In the genomic region with DNA sequence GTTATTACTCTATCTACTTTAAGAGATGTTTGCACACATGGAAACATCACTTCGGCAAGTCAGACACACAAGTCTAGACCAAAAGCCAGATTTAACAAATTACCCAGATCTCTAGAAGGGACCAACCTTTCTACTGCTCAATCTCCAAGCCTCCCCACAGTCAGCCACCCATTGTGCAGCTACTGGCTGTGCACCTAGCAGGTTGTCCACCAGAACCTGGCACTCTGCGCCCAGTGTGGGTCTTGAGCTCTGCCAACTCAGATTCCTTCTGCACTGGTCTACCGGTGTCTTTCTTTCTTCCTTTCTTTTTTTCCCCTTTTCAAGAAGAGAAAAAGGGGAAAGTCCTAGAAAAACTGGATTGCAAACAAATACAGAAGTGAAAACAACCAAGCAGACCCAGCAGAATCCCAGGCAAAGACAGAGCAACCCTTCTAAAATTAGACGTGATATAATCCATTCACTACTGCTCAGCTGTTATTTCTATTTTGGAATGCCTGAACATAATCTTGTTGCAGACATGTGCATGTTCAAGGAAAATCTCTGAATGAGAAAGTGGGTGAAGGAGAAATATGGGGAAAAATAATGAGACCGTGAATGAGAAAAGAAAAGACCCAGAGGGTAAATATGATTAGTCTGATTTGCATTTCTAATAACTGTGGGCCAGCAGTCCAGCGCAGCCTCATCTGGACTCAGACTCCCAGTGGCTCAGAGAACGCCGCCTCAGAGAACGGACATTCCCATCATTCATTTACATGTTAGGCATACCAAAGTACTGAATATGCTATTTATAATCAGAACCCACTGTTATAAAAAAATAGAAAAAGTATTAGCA, we compare ENCODE assay signal across 17 mouse cellular contexts. TPM values are rescaled to one million over a fixed set of nuclear protein-coding genes. Genes with fewer than 3 reads are reported as not detected.
DNase-seq lines count a peak whose midpoint lies in the region; ATAC-seq and TF ChIP-seq lines count a peak whose summit lies in the region.
"Had no signal": no experiment of that assay in that cellular context is flagged by ENCODE, and none has a peak within 500 bp of the region (broad histone marks: within the 10 kb centered on the region; RNA-seq: fewer than 3 reads in every experiment).

No protein-coding gene starts in this region.

- no peaks in the 10 kb centered on the region for H3K27me3 ChIP-seq in heart, embryonic 12.5 days (replicated peaks)
- no peaks in the 10 kb centered on the region for H3K27me3 ChIP-seq in myocyte (ENCODE audit: control insufficient read depth, insufficient read depth, insufficient read length)
- H3K27me3 ChIP-seq in liver, embryonic 12.5 days (replicated peaks) = no peaks in the 10 kb centered on the region
- H3K27me3 ChIP-seq: embryonic facial prominence, embryonic 15.5 days had no signal

- TF ChIP-seq POLR2A in myocyte (IDR thresholded peaks at IDR 0.05; ENCODE audit: insufficient read length, low read depth) = no peak

- peak overlapping the region; percentile 38 for H3K4me2 ChIP-seq in heart, embryonic 12.5 days
- peak overlapping the region; percentile 42 for H3K4me2 ChIP-seq in myocyte (ENCODE audit: low read depth)
- H3K4me2 ChIP-seq in liver, embryonic 12.5 days = no peak overlapping the region
- H3K4me2 ChIP-seq: embryonic facial prominence, embryonic 15.5 days had no signal

- no peaks in the 10 kb centered on the region for H3K9me3 ChIP-seq in heart, embryonic 12.5 days (replicated peaks)
- no peaks in the 10 kb centered on the region for H3K9me3 ChIP-seq in liver, embryonic 12.5 days (replicated peaks)
- H3K9me3 ChIP-seq: embryonic facial prominence, embryonic 15.5 days had no signal

- no peaks in the 10 kb centered on the region for H3K79me2 ChIP-seq in myocyte (ENCODE audit: control insufficient read depth, insufficient read depth)

- WGBS in heart, embryonic 12.5 days = 71% methylated on average over 9 of the region's 9 CpGs
- 76% methylated on average over 9 of the region's 9 CpGs for WGBS in liver, embryonic 12.5 days (ENCODE audit: insufficient replicate concordance)

- intact Hi-C loops in heart, postnatal 25 days (cut with DNase I) = no loop called here

- ATAC-seq in heart, embryonic 12.5 days (ENCODE audit: insufficient number of reproducible peaks, low FRiP score) = no peak
- no peak for ATAC-seq in liver, embryonic 12.5 days
- ATAC-seq: activated CD4-positive, CD25-positive, alpha-beta regulatory T cell, adult 4 months; CD4-positive, CD25-positive, alpha-beta regulatory T cell, adult 4 months; forebrain, embryonic 16.5 days; intestine, postnatal 0 days had no signal

- H3K27ac ChIP-seq in heart, embryonic 12.5 days (ENCODE audit: poor library complexity, severe bottlenecking) = peak overlapping the region; percentile 42
- no peak overlapping the region for H3K27ac ChIP-seq in liver, embryonic 12.5 days
- H3K27ac ChIP-seq: embryonic facial prominence, embryonic 15.5 days had no signal

- peak; percentile 14 for DNase-seq in heart, adult 8-10 months (ENCODE audit: low spot score)
- no peak for DNase-seq in heart, postnatal 25 days (ENCODE audit: low spot score)
- DNase-seq in heart, postnatal 4 days = peak; percentile 15
- DNase-seq in left cerebral cortex, adult 11 months (ENCODE audit: low spot score) = no peak
- DNase-seq: adrenal gland, postnatal 36 days; lung, adult 18-20 months; lung, postnatal 4 days; right cerebral cortex, postnatal 25 days had no signal

- H3ac ChIP-seq in myocyte (ENCODE audit: control insufficient read depth, insufficient read length) = no peak overlapping the region

- no peak overlapping the region for H3K4me3 ChIP-seq in heart, embryonic 12.5 days
- H3K4me3 ChIP-seq in myocyte = no peak overlapping the region
- H3K4me3 ChIP-seq in liver, embryonic 12.5 days = no peak overlapping the region
- H3K4me3 ChIP-seq: embryonic facial prominence, embryonic 15.5 days had no signal

- H3K36me3 ChIP-seq in heart, embryonic 12.5 days = no peaks in the 10 kb centered on the region
- H3K36me3 ChIP-seq in myocyte (ENCODE audit: control insufficient read depth, insufficient read depth) = no peaks in the 10 kb centered on the region
- H3K36me3 ChIP-seq in liver, embryonic 12.5 days = no peaks in the 10 kb centered on the region
- H3K36me3 ChIP-seq: embryonic facial prominence, embryonic 15.5 days had no signal

- peaks cover 11% of the 10 kb centered on the region; the same call in 1 of the 2 replicates for H3K4me1 ChIP-seq in heart, embryonic 12.5 days (replicated peaks)
- no peaks in the 10 kb centered on the region for H3K4me1 ChIP-seq in liver, embryonic 12.5 days
- H3K4me1 ChIP-seq: embryonic facial prominence, embryonic 15.5 days had no signal

- H3K9ac ChIP-seq in heart, embryonic 12.5 days = no peak overlapping the region
- no peak overlapping the region for H3K9ac ChIP-seq in liver, embryonic 12.5 days
- H3K9ac ChIP-seq: embryonic facial prominence, embryonic 15.5 days had no signal

TF ChIP-seq in myocyte, 11 proteins besides CTCF, POLR2A, EP300 and RAD21:
- TF ChIP-seq MYOG (IDR thresholded peaks at IDR 0.05; ENCODE audit: control insufficient read depth in 1 of 3, insufficient read depth in 1 of 3, insufficient read length in 2 of 3, low read depth in 2 of 3) = peak in 1 of 3 experiments; percentile 64
- TF ChIP-seq USF1 (IDR thresholded peaks at IDR 0.05; ENCODE audit: low read depth) = no peak
TF ChIP-seq in myocyte: peak in this region for 1.

RNA-seq across cellular contexts. Expression of gene Pld5, which starts 27.0 kb away (rescaled TPM):
- total RNA-seq in heart, adult 8-10 months (2022) = under 1 TPM in 3 of 4 experiments, not detected in 1; 0.14 to 0.25 (median 0.24) TPM
- total RNA-seq in heart, postnatal 25 days (2021) = under 1 TPM; 0.14 to 0.23 TPM
- polyA plus RNA-seq in heart, embryonic 12.5 days (2016; fragmentation: Nextera tagmentation; extraction: Ambion mirVana) = 0.55 and 0.60 TPM in 2 replicates
- total RNA-seq in heart, postnatal 4 days (2021) = under 1 TPM; 0.62 to 0.72 TPM
- not detected for polyA plus RNA-seq in myocyte (2012; fragmentation: generic; extraction: Trizol)
- 0.04 TPM in 1 of 2 replicates, not detected in the other for polyA plus RNA-seq in liver, embryonic 12.5 days (2016; fragmentation: Nextera tagmentation; extraction: Ambion mirVana)
- polyA plus RNA-seq: activated CD4-positive, CD25-positive, alpha-beta regulatory T cell, adult 4 months; CD4-positive, CD25-positive, alpha-beta regulatory T cell, adult 4 months; thymus, postnatal 0 days had no signal

Comparison
In these comparisons a context has a peak if more than half of its experiments do, and no peak if none do; other contexts are left out.
1. DNase-seq: peak in heart, adult 8-10 months (single experiment) and heart, postnatal 4 days (single experiment); none in heart, postnatal 25 days (single experiment) and left cerebral cortex, adult 11 months (single experiment).